Mouse (Mus musculus) hematopoietic stem cell, adult 5-6 weeks (primary cell): ENCODE data around the gene Tbxas1. TPM values are rescaled to one million over a fixed set of nuclear protein-coding genes. Genes with fewer than 3 reads are reported as not detected.

Experiments
- ATAC-seq, 2 experiments: fragments of 125-278 bp in 1 of 2; replicated peaks in 1 of 2; 2 replicates each; pipeline ENCODE4 v1.8.0; 2016 to 2017; ENCODE audit warnings: inconsistent platforms in 2 of 2, mild to moderate bottlenecking in 2 of 2, moderate number of reproducible peaks in 2 of 2, low read depth in 1 of 2, moderate TSS enrichment in 1 of 2; ENCODE audit not compliant: low FRiP score in 2 of 2, poor library complexity in 2 of 2, severe bottlenecking in 2 of 2, insufficient read depth in 1 of 2, low TSS enrichment in 1 of 2
- total RNA-seq: library from RNA; stranded (forward); fragments of 172-1452, 232-1000 nt; gene quantifications from 2 replicates; pipeline ENCODE4 v1.2.3, GENCODE M21; 2017

Gene Tbxas1
- total RNA-seq, 1 experiment from 2014 or later: 53.0 TPM

- no peak for ATAC-seq
Observed at GRCm38 (mm10) chr6:38926135-38926962, 51.1 kb downstream of the Tbxas1 start.

GRCm38 (mm10) chr6:38926963-38927361, 51.8 kb downstream of the Tbxas1 start:
- ATAC-seq: no peak

GRCm38 (mm10) chr6:38928489-38928888, 53.3 kb downstream of the Tbxas1 start:
- no peak for ATAC-seq

DNA sequence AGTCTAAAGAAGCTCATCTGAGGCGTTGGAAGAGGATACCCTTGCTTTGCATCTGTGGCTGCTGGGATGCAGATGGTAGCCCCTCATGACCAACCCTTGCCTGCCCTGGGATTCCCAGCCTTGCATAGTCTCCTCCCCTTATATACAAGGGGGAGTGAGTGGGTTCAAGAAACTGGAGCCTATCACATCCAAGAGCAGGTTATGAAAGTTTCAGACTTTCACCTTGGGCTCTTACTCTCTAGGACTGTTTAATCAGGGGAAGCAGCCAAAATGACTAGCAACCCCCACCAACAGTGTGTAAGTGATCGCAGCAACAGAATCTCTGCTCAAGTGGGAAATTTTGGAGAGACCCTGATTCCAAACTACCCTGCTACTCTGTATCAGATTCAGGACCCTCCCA, 60.8 kb downstream of the Tbxas1 start:
- ATAC-seq: no peak

GRCm38 (mm10) chr6:38938421-38938820, 63.2 kb downstream of the Tbxas1 start:
- peak; percentile 67 to 73 for ATAC-seq

- ATAC-seq: no peak
Observed at GRCm38 (mm10) chr6:38939096-38939495, 63.9 kb downstream of the Tbxas1 start.

DNA sequence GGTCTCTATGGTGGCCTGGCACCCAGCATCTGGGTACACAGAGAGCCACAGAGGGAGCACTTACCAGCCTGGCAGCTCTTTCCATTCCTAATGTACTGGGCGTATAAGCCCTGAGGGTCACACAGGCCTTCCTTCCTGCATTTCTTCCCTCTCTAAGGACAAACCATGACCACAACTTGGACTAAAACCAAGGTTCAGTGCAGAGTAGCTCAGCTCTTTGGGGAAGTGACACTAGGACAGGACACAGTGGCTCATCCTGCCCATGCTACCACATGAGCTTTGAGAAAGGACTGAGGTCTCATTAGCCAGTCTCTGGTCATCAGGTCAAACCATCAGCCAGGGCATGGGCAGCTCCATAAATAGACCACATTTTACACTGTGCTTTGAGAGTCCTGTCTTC, 65.8 kb downstream of the Tbxas1 start:
- ATAC-seq: peak; percentile 54 to 67

DNA sequence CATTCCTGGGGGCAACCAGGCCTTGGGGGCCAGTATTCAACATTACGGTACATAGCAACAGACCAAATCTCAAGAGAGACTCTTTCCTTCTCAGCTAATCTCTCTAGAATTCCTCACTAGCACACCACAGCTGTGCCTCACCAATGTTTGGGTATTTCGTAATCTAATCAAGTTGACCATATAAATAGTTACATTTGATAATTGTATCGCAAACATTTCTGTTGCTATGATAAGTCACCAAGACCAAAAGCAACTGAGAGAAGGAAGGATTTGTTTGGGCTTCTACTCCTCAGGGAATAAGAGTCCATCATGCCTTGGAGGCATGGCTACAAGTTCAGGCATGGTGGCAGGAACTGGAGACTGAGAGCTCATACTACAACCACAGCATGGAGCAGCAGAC, 67.6 kb downstream of the Tbxas1 start:
- no peak for ATAC-seq

- ATAC-seq: no peak
Observed at GRCm38 (mm10) chr6:38944392-38944791, 69.2 kb downstream of the Tbxas1 start.

- ATAC-seq: no peak
Observed at GRCm38 (mm10) chr6:38944826-38945225, 69.6 kb downstream of the Tbxas1 start.

DNA sequence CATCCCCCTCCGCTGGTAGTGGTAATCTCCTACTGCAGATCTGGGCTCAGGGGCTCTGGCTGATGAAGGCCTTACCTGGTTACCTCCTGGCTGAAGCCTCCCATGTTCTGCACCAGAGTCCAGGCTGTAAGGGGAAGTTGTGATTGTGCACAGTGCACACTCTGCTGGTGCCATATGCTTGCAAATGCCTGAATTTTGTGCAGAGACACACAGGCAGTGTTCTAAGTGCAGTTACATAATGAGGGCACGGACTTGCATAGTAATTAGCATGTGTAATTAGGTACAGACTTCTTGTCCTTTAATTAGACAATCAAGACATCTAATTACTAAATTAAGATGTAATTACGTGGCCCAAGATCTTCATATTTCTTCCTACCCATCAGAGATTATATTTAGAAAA, 70.5 kb downstream of the Tbxas1 start:
- no peak for ATAC-seq

GRCm38 (mm10) chr6:38947282-38947681, 72.1 kb downstream of the Tbxas1 start:
- ATAC-seq: no peak

GRCm38 (mm10) chr6:38949683-38950161, 74.5 kb downstream of the Tbxas1 start:
- no peak for ATAC-seq

DNA sequence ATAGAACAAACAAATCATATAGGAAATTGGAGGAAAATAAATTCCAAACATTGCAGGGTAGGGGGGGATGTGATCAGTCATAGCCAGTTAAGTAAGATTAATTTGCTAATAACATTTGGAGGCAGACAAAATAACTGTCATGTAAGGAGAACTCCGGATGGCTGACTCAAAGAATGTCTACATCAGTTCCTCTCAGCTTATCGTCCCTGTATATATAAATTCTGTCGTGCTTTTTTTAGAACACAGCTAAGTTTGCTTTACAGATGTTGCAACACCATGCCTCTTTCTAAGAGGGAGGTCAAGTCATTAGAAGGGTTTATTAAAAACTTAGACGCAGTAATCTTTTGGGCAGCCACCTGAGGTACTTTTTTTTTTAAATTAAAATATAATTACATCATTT, 75.1 kb downstream of the Tbxas1 start:
- no peak for ATAC-seq

- ATAC-seq: no peak
Observed at GRCm38 (mm10) chr6:38950838-38951237, 75.6 kb downstream of the Tbxas1 start.

GRCm38 (mm10) chr6:38956641-38957040, 81.4 kb downstream of the Tbxas1 start:
- ATAC-seq: no peak

GRCm38 (mm10) chr6:38957246-38957645, 82.0 kb downstream of the Tbxas1 start:
- no peak for ATAC-seq

- no peak for ATAC-seq
Observed at GRCm38 (mm10) chr6:38959502-38959901, 84.3 kb downstream of the Tbxas1 start.

DNA sequence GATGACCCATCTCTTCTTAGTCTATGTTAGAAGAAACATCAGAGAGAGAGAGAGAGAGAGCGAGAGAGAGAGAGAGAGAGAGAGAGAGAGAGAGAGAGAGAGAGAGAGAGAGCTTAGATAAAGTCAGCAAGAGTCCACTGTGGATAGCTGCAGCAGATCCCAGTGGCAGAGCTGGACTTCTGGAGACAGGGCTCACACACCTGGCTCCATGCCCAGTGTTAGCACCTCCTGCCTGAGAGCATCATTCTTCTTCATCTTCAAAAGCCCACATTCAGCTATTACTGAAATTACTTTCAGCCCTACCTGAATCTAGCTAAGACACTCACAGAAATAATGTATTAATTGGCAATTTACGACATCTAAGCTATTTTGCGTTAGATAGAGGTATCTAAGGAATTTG, 85.2 kb downstream of the Tbxas1 start:
- ATAC-seq: no peak
